Mouse (Mus musculus) erythroblast, embryonic 14.5 days (primary cell): ENCODE data around the gene Nfib.

Experiments used
- GATA1 ChIP-seq: IDR thresholded peaks from 2 replicates; pipeline ENCODE4 v1.6.1; 2012; ENCODE audit warnings: low read length, inconsistent platforms, mixed read lengths
- TAL1 ChIP-seq: IDR thresholded peaks from 3 replicates; pipeline ENCODE4 v1.6.1; 2012; ENCODE audit warnings: low read length, inconsistent platforms, mixed read lengths

GRCm38 (mm10) chr4:82344224-82344623 is 361.3 kb downstream of the Nfib start:
- TF ChIP-seq GATA1 (no peak), TAL1 (no peak)
